ENCODE assay signal across 13 mouse cellular contexts in the genomic region with DNA sequence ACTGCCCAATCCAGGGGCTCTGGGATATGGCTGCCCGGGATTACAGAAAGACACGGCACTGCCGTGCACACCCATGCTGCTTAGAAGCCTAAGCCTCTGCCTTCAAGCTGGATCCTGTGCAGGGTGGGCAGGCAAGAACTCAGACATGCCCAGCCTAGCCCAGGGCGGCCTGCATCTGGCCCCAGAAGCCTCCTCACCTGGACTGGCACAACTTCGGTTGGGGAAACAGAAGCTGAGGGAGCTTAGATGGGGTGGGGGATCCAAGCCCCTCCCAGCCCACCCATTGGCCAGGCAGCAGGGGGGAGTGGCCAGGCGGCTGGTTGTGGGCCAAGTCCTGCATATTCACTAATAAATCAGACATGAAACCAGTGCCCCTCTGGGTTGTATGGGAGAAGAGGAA. TPM values are rescaled to one million over a fixed set of nuclear protein-coding genes. Genes with fewer than 3 reads are reported as not detected.
A peak's percentile ranks its signal among the peaks of the same experiment; 100 is the strongest.
DNase-seq lines count a peak whose midpoint lies in the region; ATAC-seq and TF ChIP-seq lines count a peak whose summit lies in the region.
"Had no signal": no experiment of that assay in that cellular context is flagged by ENCODE, and none has a peak within 500 bp of the region (broad histone marks: within the 10 kb centered on the region; RNA-seq: fewer than 3 reads in every experiment).

No protein-coding gene starts in this region.

- 0 out of 2 replicates have a peak overlapping the region, but pooled peaks have one; percentile 18 for H3K27ac ChIP-seq in lung, embryonic 14.5 days (ENCODE audit: low read depth)
- H3K27ac ChIP-seq in embryonic facial prominence, embryonic 11.5 days (replicated peaks; ENCODE audit: low read depth, low read length) = no peak overlapping the region
- no peak overlapping the region; the same call in 1 of the 2 replicates for H3K27ac ChIP-seq in stomach, embryonic 14.5 days (ENCODE audit: low read length)
- H3K27ac ChIP-seq: liver, embryonic 12.5 days had no signal

- DNase-seq in heart, adult 11 months = peak; percentile 93
- DNase-seq in heart, postnatal 36 days = no peak
- DNase-seq in lung, embryonic 14.5 days = peak; percentile 42
- DNase-seq in lung, adult 2 months = no peak
- no peak for DNase-seq in embryonic facial prominence, embryonic 11.5 days (ENCODE audit: low spot score)
- DNase-seq in cerebellum, postnatal 36 days = no peak
- no peak for DNase-seq in right cerebral cortex, adult 18-20 months
- DNase-seq: cerebellum, adult 9-11 months; thymus, postnatal 25 days had no signal

- intact Hi-C loops in heart, postnatal 36 days (cut with DNase I) = no loop called here

- ATAC-seq in lung, embryonic 14.5 days (ENCODE audit: insufficient read depth) = peak; percentile 36; the same call in 1 of the 2 replicates
- ATAC-seq in embryonic facial prominence, embryonic 11.5 days (replicated peaks; ENCODE audit: insufficient number of reproducible peaks, low FRiP score, low TSS enrichment, low read depth) = 0 out of 2 replicates have a peak, but pooled peaks have one; percentile 32
- ATAC-seq in stomach, embryonic 14.5 days (ENCODE audit: insufficient number of reproducible peaks, insufficient read depth, low FRiP score, low read depth) = peak; percentile 50
- ATAC-seq: liver, embryonic 12.5 days had no signal

- no peak overlapping the region for H3K4me2 ChIP-seq in lung, embryonic 14.5 days
- no peak overlapping the region for H3K4me2 ChIP-seq in embryonic facial prominence, embryonic 11.5 days (ENCODE audit: low read depth, low read length)
- H3K4me2 ChIP-seq in stomach, embryonic 14.5 days (replicated peaks; ENCODE audit: low read depth, low read length) = no peak overlapping the region
- H3K4me2 ChIP-seq: liver, embryonic 12.5 days had no signal

- no peak for TF ChIP-seq POLR2A in lung, adult 2 months (IDR thresholded peaks at IDR 0.05; ENCODE audit: borderline replicate concordance, extremely low read depth, low read depth, low read length)

- no peak overlapping the region for H3K9ac ChIP-seq in lung, embryonic 14.5 days
- no peak overlapping the region; the same call in 1 of the 2 replicates for H3K9ac ChIP-seq in embryonic facial prominence, embryonic 11.5 days (replicated peaks; ENCODE audit: low read length)
- H3K9ac ChIP-seq in stomach, embryonic 14.5 days (replicated peaks; ENCODE audit: low read depth, low read length) = no peak overlapping the region
- H3K9ac ChIP-seq: liver, embryonic 12.5 days had no signal

- no peaks in the 10 kb centered on the region for H3K4me1 ChIP-seq in lung, embryonic 14.5 days (ENCODE audit: insufficient read depth)
- no peaks in the 10 kb centered on the region for H3K4me1 ChIP-seq in lung, adult 2 months (ENCODE audit: control insufficient read depth, insufficient read depth, low read length)
- no peaks in the 10 kb centered on the region for H3K4me1 ChIP-seq in embryonic facial prominence, embryonic 11.5 days (ENCODE audit: control insufficient read depth, insufficient read depth, low read length)
- peaks cover 14% of the 10 kb centered on the region for H3K4me1 ChIP-seq in stomach, embryonic 14.5 days (ENCODE audit: control insufficient read depth, insufficient read depth, low read length)

- H3K27me3 ChIP-seq in lung, embryonic 14.5 days (ENCODE audit: insufficient read depth, low read length) = no peaks in the 10 kb centered on the region
- H3K27me3 ChIP-seq in embryonic facial prominence, embryonic 11.5 days (ENCODE audit: control insufficient read depth, insufficient read depth, low read length) = no peaks in the 10 kb centered on the region
- no peaks in the 10 kb centered on the region for H3K27me3 ChIP-seq in stomach, embryonic 14.5 days (ENCODE audit: control insufficient read depth, insufficient read depth, low read length)
- H3K27me3 ChIP-seq: liver, embryonic 12.5 days had no signal

- H3K36me3 ChIP-seq in lung, embryonic 14.5 days (ENCODE audit: insufficient read depth) = peaks cover 83% of the 10 kb centered on the region
- peaks cover 3% of the 10 kb centered on the region for H3K36me3 ChIP-seq in embryonic facial prominence, embryonic 11.5 days (replicated peaks; ENCODE audit: control insufficient read depth, insufficient read depth, low read depth, low read length)
- H3K36me3 ChIP-seq in stomach, embryonic 14.5 days (ENCODE audit: control insufficient read depth, insufficient read depth, low read length) = peaks cover 46% of the 10 kb centered on the region

- no peaks in the 10 kb centered on the region for H3K9me3 ChIP-seq in lung, embryonic 14.5 days (ENCODE audit: low read depth, low read length)
- H3K9me3 ChIP-seq in embryonic facial prominence, embryonic 11.5 days (replicated peaks; ENCODE audit: control insufficient read depth, low read length) = no peaks in the 10 kb centered on the region
- no peaks in the 10 kb centered on the region for H3K9me3 ChIP-seq in stomach, embryonic 14.5 days (ENCODE audit: control insufficient read depth, low read depth, low read length)

- no peak for TF ChIP-seq CTCF in lung, embryonic 14.5 days (IDR thresholded peaks at IDR 0.05; ENCODE audit: low read depth)
- no peak for TF ChIP-seq CTCF in lung, adult 2 months (IDR thresholded peaks at IDR 0.05; ENCODE audit: insufficient read depth, low read length)

- no peak overlapping the region for H3K4me3 ChIP-seq in lung, embryonic 14.5 days (ENCODE audit: low read depth, low read length)
- H3K4me3 ChIP-seq in lung, adult 2 months (replicated peaks; ENCODE audit: extremely low read depth, low read depth, low read length) = no peak overlapping the region
- no peak overlapping the region for H3K4me3 ChIP-seq in embryonic facial prominence, embryonic 11.5 days (ENCODE audit: low read depth, low read length)
- no peak overlapping the region for H3K4me3 ChIP-seq in stomach, embryonic 14.5 days (ENCODE audit: low read depth, low read length)
- H3K4me3 ChIP-seq: liver, embryonic 12.5 days had no signal

- WGBS in lung, embryonic 14.5 days = 63% methylated on average over 6 of the region's 6 CpGs
- 63% methylated on average over 6 of the region's 6 CpGs for WGBS in lung, adult 2 months
- 71% methylated on average over 6 of the region's 6 CpGs for WGBS in embryonic facial prominence, embryonic 11.5 days
- WGBS in stomach, embryonic 14.5 days = 59% methylated on average over 6 of the region's 6 CpGs

RNA-seq across cellular contexts. Expression of gene Fpgs, which starts 22.2 kb away (rescaled TPM):
- 1 to 10 TPM; 5.0 to 6.6 TPM for total RNA-seq in heart, postnatal 36 days (2021)
- polyA plus RNA-seq in lung, embryonic 14.5 days (2014; fragmentation: Nextera tagmentation; extraction: Ambion mirVana) = 28.4 and 32.7 TPM in 2 replicates
- polyA plus RNA-seq in lung, adult 2 months (2012; rRNA removed) = 42.1 and 42.3 TPM in 2 replicates
- polyA plus RNA-seq in embryonic facial prominence, embryonic 11.5 days (2014; fragmentation: Nextera tagmentation; extraction: Ambion mirVana) = 15.6 and 16.3 TPM in 2 replicates
- polyA plus RNA-seq in stomach, embryonic 14.5 days (2014; fragmentation: Nextera tagmentation; extraction: Ambion mirVana) = 25.9 and 27.1 TPM in 2 replicates

RNA-seq across cellular contexts. Expression of gene Cdk9, which starts 31.1 kb away (rescaled TPM):
- 10 to 100 TPM; 24.6 to 26.6 TPM for total RNA-seq in heart, postnatal 36 days (2021)
- 81.7 and 84.3 TPM in 2 replicates for polyA plus RNA-seq in lung, embryonic 14.5 days (2014; fragmentation: Nextera tagmentation; extraction: Ambion mirVana)
- 103 and 137 TPM in 2 replicates for polyA plus RNA-seq in lung, adult 2 months (2012; rRNA removed)
- 79.2 and 89.8 TPM in 2 replicates for polyA plus RNA-seq in embryonic facial prominence, embryonic 11.5 days (2014; fragmentation: Nextera tagmentation; extraction: Ambion mirVana)
- polyA plus RNA-seq in stomach, embryonic 14.5 days (2014; fragmentation: Nextera tagmentation; extraction: Ambion mirVana) = 78.6 and 80.8 TPM in 2 replicates

RNA-seq across cellular contexts. Expression of gene Eng, which starts 35.4 kb away (rescaled TPM):
- total RNA-seq in heart, postnatal 36 days (2021) = 100 to 1,000 TPM; 123 to 136 TPM
- polyA plus RNA-seq in lung, embryonic 14.5 days (2014; fragmentation: Nextera tagmentation; extraction: Ambion mirVana) = 91.1 and 98.5 TPM in 2 replicates
- 713 and 858 TPM in 2 replicates for polyA plus RNA-seq in lung, adult 2 months (2012; rRNA removed)
- 19.2 and 22.6 TPM in 2 replicates for polyA plus RNA-seq in embryonic facial prominence, embryonic 11.5 days (2014; fragmentation: Nextera tagmentation; extraction: Ambion mirVana)
- polyA plus RNA-seq in stomach, embryonic 14.5 days (2014; fragmentation: Nextera tagmentation; extraction: Ambion mirVana) = 49.1 and 54.5 TPM in 2 replicates

RNA-seq across cellular contexts. Expression of gene Sh2d3c, which starts 39.1 kb away (rescaled TPM):
- total RNA-seq in heart, postnatal 36 days (2021) = 10 to 100 TPM; 26.8 to 28.1 TPM
- polyA plus RNA-seq in lung, embryonic 14.5 days (2014; fragmentation: Nextera tagmentation; extraction: Ambion mirVana) = 37.6 and 38.8 TPM in 2 replicates
- 167 and 260 TPM in 2 replicates for polyA plus RNA-seq in lung, adult 2 months (2012; rRNA removed)
- 21.1 and 22.2 TPM in 2 replicates for polyA plus RNA-seq in embryonic facial prominence, embryonic 11.5 days (2014; fragmentation: Nextera tagmentation; extraction: Ambion mirVana)
- 28.2 and 28.4 TPM in 2 replicates for polyA plus RNA-seq in stomach, embryonic 14.5 days (2014; fragmentation: Nextera tagmentation; extraction: Ambion mirVana)

RNA-seq across cellular contexts. Expression of gene 6330409D20Rik, which starts 59.1 kb away (rescaled TPM):
- not detected for total RNA-seq in heart, postnatal 36 days (2021)
- polyA plus RNA-seq in lung, embryonic 14.5 days (2014; fragmentation: Nextera tagmentation; extraction: Ambion mirVana) = 0.20 TPM in 1 of 2 replicates, not detected in the other
- polyA plus RNA-seq in lung, adult 2 months (2012; rRNA removed) = 0.18 and 0.41 TPM in 2 replicates
- 0.31 and 0.75 TPM in 2 replicates for polyA plus RNA-seq in embryonic facial prominence, embryonic 11.5 days (2014; fragmentation: Nextera tagmentation; extraction: Ambion mirVana)
- polyA plus RNA-seq in stomach, embryonic 14.5 days (2014; fragmentation: Nextera tagmentation; extraction: Ambion mirVana) = 0.67 and 0.77 TPM in 2 replicates
- total RNA-seq: gastrocnemius, postnatal 4 days; monocyte, adult 5-6 weeks had no signal
- polyA plus RNA-seq: liver, embryonic 12.5 days had no signal

Comparison
In these comparisons a context has a peak if more than half of its experiments do, and no peak if none do; other contexts are left out.
1. DNase-seq: peak in heart, adult 11 months (single experiment) and lung, embryonic 14.5 days (single experiment); none in heart, postnatal 36 days (0 of 2), lung, adult 2 months (single experiment), embryonic facial prominence, embryonic 11.5 days (single experiment), cerebellum, postnatal 36 days (0 of 2) and right cerebral cortex, adult 18-20 months (single experiment).
2. Peak in every context shown above with its lines, with median percentiles within 50 percentile points of each other: ATAC-seq.